Mouse (Mus musculus): Measurements from ENCODE around the gene Zfp871. TPM values are rescaled to one million over a fixed set of nuclear protein-coding genes. Genes with fewer than 3 reads are reported as not detected.

Zfp871 gene
- polyA plus RNA-seq (2012; rRNA removed), result 6.3 and 7.3 TPM in 2 replicates

DNA sequence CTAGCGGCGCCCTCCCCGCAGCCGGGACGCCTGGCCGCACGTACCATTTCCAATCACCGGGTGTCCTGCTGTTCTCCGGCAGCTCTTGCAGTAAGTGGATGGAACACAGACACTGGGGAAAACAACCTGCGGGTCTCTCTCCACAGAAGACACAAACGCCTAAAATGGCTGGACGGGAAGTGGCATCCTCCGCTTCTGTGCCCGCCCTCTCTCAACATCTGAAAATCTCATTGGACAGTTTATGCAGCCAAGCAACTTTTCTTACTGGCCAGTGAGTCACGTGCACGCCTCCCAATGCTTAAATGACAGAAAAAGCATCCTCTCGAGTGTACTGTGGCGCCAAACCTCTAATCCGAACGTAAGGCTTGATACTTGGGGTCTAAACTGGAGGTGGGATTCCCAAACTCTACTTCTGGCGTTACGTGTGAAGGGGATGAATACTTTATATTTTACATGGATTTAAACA lies at the start of gene Zfp871:
Gene Zfp871, minus strand, starts transcription at position 194 of the 466 bp plus-strand sequence.

DNA sequence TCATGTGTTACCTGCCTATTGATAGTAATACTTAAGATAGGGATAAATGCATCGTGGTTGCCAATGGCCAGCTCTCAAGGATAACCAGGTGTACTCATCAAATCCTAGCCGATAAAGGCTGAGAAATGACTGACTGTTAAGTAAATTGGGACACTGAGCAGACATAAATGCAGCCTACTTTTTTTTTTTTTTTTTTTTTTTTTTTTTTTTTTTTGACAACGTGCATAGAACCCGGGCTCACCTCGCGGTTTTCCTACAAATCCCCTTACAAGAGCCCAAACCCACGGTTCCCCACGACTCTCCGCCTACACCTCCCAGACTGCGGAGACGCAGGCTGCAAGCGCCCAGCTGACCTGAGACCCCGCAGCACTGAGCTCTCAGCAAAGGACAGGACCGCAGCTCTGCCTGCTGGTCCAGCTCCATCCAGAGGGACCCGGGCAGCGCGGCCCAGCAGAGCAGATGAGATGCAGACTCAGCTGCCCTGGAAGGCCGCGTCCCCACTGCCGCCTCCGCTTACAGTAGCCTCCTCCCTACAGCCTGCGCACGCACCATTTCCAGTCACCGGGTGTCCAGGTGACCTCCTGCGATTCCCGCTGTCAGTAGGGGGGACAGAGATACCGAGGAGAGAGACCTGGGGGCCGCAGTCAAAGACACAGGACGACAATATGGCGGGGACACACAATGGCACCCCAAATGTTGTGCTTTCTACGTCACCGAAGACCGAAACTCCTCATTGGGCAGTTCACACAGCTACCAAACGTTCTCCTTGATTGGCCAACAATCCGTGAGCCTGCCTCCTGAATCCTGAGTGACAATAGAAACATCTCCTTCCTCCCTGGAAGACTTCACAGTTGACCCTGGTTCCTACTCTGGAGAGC lies 41.7 kb upstream of the Zfp871 start, which contains the start of gene Zfp799:
Gene Zfp799, minus strand, starts transcription at position 722 of the 878 bp plus-strand sequence.

DNA sequence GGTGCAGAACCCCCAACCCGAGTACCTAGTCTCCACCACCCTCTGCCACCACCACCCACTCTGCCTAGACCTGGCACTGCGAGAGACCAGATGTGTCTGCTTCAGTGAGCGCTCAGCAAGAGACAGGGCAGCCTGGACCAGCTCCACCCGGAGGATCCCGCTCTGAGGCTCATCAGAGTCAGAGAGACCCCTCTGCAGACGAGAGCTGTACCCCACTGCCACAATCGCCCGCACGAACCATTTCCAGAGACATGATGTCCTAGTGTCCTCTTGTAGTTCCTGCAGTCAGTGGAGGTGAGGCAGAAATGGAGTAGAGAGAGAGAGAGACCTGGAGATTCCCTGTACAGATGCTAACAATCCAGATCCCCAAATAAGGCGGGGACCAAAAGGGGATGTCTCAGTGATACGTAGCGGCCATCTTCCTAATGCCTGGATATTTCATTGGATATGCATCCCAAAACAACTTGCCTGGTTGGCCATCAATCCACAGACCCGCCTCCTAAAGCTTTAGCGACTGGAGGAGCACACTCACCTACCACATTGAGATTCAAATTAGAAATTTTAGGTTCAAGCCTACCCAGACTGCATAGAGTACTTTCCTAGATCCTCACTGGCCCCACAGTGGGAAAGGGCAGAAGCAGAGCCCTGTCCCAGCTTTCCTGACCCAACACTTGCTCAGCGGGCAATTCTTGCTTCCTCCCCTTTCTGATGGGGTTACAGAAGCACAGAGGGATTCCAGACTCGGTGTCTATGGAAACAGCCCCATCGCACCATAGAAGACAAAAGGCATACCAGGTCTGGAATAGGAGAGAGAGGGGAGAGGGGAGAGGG lies 21.7 kb upstream of the Zfp871 start, which contains the start of gene Zfp811:
Gene Zfp811, minus strand, starts transcription at position 388 of the 831 bp plus-strand sequence.

Other genes starting within 250 kb of the Zfp871 start
- gene Cyp4f37, start 167.0 kb downstream of the Zfp871 start, polyA plus RNA-seq (2012; rRNA removed), result not detected in 2 replicates
- not detected in 2 replicates for gene Cyp4f40, start 129.4 kb downstream of the Zfp871 start, polyA plus RNA-seq (2012; rRNA removed)
- gene Cyp4f15, start 102.7 kb downstream of the Zfp871 start, polyA plus RNA-seq (2012; rRNA removed), result 27.6 and 28.3 TPM in 2 replicates
- 0.10 and 0.17 TPM in 2 replicates for gene Zfp811, start 21.6 kb upstream of the Zfp871 start, polyA plus RNA-seq (2012; rRNA removed)
- 1.2 and 1.3 TPM in 2 replicates for gene Zfp799, start 42.0 kb upstream of the Zfp871 start, polyA plus RNA-seq (2012; rRNA removed)
- gene Zfp870, start 103.4 kb upstream of the Zfp871 start, polyA plus RNA-seq (2012; rRNA removed), result 1.4 and 1.5 TPM in 2 replicates
- gene Cyp4f14, start 129.1 kb upstream of the Zfp871 start, polyA plus RNA-seq (2012; rRNA removed), result 0.07 and 0.25 TPM in 2 replicates
- gene Cyp4f13, start 159.1 kb upstream of the Zfp871 start, polyA plus RNA-seq (2012; rRNA removed), result 33.8 and 34.4 TPM in 2 replicates
- 1.6 and 1.8 TPM in 2 replicates for gene Zfp472, start 177.5 kb upstream of the Zfp871 start, polyA plus RNA-seq (2012; rRNA removed)
- 1.9 TPM in 2 replicates for gene Zfp952, start 204.8 kb upstream of the Zfp871 start, polyA plus RNA-seq (2012; rRNA removed)
- 0.87 and 0.97 TPM in 2 replicates for gene Zfp763, start 245.1 kb upstream of the Zfp871 start, polyA plus RNA-seq (2012; rRNA removed)

Measured in liver, embryonic 18 days (tissue).